Mouse (Mus musculus): ENCODE measurements at regions not wholly inside any gene's neighbourhood (a gene's known extent, or its start where the extent isn't known, plus 50 kb on each side); places are given as distances from the start of the nearest gene placed in this dataset.

- no peak for DNase-seq (ENCODE audit: low spot score)
Observed at GRCm38 (mm10) chr12:35712671-35713070, 177.8 kb upstream of the Ahr start.

DNA sequence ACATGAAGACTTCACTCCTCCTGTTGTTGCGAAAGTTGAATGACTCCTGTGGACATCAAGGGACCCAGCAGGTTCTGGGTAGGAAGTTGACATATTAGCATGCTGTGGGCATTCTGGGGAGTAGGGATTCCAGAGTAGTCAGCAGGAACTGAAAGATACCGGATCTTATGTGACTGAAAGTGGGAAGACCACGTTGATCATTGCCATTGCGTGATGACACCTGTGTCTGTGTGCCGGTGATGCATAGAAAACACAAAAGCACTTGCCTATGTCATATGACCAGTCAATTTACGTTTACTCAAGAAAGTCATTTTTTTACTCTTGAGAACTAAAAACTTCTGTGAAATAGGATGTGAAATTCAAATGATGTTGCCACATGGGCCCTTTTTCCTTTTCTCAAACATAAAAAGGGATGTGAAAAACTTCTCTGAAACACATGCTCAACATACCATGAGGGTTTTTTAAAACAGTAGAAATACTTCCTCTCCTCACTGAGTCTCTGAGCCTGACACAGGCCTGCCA is 176.8 kb upstream of the Ahr start:
- DNase-seq (ENCODE audit: low spot score): no peak

DNA sequence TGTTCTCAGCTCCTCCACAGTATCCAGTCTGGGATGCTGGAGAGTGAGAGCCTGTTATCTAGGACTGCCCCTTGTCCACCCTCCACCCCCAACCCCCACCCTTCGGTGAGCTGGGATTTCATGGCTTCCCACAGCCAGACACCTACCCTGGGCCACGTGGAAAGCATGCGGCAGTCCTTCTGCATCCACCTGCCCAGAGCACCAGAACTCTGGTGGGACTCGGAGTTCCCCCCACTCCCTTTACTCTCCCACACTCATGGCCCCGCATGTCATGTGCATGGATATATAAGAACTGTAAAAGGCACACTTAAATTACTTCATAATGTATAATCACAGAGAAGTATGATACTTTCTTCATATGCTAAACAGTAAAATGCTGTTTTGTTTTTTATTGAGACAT is 175.5 kb upstream of the Ahr start:
- DNase-seq (ENCODE audit: low spot score): no peak

GRCm38 (mm10) chr12:35703479-35703878 is 168.6 kb upstream of the Ahr start:
- DNase-seq (ENCODE audit: low spot score): no peak

GRCm38 (mm10) chr12:35702674-35703073 is 167.8 kb upstream of the Ahr start:
- DNase-seq (ENCODE audit: low spot score): no peak

- DNase-seq (ENCODE audit: low spot score): no peak
Observed at GRCm38 (mm10) chr12:35694253-35694652, 159.4 kb upstream of the Ahr start.

DNA sequence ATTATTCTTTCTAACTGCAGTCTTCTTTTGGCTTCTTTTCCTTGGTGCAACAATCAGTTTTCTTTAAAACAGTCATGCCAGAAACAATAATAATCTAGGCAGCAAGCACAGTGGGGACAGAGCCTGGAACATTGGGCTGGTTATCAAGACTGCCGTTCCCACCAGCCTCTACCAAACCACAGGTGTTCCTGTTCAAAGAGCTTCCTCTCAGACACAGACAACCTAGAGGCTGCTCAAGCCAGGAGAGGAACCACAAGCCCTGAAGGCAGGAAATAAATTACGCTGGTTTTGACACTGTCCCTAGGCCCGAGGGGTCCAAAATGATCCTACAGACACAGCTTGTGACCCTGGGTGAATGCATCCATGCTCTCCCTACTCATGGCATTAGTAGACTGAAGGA is 156.1 kb upstream of the Ahr start:
- no peak for DNase-seq (ENCODE audit: low spot score)

GRCm38 (mm10) chr12:35686231-35686630 is 151.4 kb upstream of the Ahr start:
- DNase-seq (ENCODE audit: low spot score): no peak

DNA sequence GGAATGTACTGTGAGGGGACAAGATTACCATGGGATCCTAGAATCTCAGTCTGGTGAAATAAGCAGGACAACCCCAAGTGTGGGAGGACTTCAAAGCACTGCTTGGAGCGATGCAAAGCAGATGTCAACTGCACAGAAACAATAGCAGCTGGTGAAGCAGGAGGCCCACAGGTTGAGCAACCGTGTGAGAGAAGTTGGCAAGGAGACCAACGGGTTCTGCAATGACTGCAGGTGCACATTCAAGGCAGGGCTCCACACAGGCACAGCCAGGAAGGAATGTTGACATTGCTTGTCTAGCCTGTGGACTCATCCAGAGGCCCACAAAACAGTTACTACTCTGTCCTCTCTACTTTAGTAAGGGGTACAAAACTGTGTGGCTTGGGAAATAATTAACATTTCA is 150.4 kb upstream of the Ahr start:
- DNase-seq (ENCODE audit: low spot score): no peak

- no peak for DNase-seq (ENCODE audit: low spot score)
Observed at GRCm38 (mm10) chr12:35681864-35682449, 147.1 kb upstream of the Ahr start.

DNA sequence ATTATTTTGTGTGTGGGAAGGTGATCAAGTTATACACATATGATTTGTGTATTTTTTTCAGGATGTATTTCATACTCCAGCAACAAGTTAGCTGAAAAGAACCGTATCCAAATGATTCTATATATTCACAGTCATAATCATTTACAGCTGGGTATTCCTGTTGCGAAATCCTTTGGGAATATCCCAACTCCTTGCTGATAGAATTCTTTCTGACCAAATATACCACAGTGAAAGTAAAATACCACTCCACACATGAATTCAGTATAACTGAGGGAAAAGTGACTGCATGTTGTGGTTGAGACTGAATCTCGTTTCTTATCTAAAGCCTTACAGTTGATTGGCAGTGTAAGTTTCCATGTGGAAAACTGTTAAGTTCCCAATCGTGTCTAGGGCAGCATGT is 145.1 kb upstream of the Ahr start:
- no peak for DNase-seq (ENCODE audit: low spot score)

DNA sequence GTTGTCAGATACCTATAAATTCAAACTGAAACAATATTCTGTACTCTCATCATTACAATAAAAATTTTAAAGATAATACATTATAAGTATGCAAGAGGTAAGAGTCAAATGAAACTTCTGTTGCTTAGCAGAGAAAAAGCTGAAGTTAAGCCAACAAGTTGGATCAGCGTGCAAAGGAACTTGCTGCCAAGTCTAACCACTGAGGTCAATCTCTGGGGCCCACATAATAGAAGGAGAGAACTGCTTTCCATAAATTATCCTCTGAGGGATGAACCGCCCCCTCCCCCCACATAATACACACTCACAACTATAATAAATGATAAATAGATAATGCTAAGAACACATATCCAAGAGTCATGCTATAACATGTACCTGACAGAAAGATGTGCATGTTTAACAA is 144.2 kb upstream of the Ahr start:
- no peak for DNase-seq (ENCODE audit: low spot score)

DNA sequence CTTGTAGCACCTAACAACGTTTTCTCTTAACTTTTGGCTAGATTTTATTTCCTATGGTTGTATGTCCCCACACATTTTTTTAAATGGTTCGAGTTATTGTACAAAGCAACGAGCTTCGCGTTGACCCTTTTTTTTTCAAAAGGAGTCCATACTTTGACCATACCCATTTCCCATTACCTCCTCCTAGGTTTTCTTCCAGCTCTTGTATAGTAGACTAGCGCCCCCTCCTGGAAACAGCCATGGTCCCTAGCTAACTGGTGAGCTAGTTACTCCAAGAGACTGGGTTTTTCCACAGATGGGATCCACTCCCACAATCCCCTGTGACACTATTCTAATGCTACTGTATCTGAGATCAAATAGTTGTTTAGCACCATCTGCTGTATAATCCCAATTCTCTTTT is 139.6 kb upstream of the Ahr start:
- peak; percentile 3 for DNase-seq (ENCODE audit: low spot score)

DNA sequence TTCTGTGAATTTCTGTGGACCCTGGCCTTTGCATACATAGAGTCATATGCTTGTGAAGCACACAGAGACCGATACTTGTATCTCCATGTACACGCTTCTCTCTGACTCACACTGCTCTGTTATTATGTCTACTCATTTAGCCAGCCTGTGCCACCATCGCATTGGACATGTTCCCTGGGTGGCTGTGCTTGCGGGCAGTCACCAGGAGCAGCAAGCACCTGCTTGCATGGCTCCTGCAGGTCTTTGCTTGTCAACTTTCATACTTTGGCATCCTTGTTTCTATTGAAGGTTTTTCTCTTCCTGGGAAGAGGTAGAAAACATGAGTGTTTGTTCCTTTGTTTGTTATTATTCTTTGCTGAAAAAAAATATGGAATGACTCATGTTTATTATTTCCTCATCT is 136.1 kb upstream of the Ahr start:
- DNase-seq (ENCODE audit: low spot score): no peak

DNA sequence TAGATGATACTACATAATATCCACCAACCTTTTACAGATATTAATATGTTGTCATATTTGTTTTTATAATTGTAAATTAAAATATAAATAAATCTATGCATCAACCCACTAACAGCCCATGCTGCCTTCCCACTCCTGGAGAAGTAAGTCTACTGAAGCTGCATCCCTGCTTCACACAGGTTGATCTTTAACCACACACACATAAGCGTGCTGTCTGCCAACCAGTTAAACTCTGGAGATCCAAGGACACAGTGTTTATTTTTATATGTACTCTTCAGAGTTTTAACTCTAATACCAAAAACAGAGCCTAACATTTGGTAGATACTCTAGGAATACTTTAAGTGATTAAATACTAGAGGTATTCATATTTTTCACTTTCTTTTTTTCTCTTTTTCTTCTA is 133.9 kb upstream of the Ahr start:
- no peak for DNase-seq (ENCODE audit: low spot score)

DNA sequence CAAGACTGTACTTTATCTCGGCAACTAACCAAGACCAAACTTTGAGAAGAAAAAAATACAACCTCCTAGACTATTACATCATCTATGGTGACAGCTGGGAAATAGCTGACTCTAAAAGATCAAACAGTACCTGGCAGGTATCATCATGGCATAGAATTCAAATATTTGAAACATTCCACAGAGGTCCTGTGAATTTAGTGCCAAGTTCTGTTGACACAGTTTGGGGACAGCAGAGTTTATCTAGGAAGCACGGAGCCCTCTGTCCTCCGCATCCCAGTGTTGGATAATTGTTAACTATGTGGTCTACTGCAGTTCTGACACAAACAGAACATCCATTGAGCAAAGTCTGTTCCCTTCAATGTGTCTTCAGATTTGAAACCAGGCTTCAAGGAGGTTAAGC is 132.9 kb upstream of the Ahr start:
- DNase-seq (ENCODE audit: low spot score): no peak

GRCm38 (mm10) chr12:35667218-35667617 is 132.4 kb upstream of the Ahr start:
- no peak for DNase-seq (ENCODE audit: low spot score)

- no peak for DNase-seq (ENCODE audit: low spot score)
Observed at GRCm38 (mm10) chr12:35666062-35666461, 131.2 kb upstream of the Ahr start.

DNA sequence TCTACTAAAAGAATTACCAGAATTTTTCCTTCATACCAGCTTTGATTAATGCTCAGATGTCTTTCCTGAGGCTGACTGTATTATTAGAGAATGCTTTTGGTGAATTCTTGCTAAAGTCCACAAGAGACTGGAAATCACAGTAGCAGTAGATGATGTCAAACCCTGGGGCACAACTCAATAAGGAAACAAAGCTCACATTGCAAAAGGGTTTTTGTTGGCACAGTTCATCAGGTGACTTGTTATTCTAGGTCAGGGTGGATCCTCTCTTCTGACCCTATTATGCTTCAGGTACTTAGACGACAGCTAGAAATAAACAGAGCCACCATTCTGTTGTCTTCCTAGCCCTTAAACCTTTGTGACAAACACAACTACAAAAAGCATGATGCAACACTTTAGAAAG is 128.2 kb upstream of the Ahr start:
- DNase-seq (ENCODE audit: low spot score): no peak

- no peak for DNase-seq (ENCODE audit: low spot score)
Observed at GRCm38 (mm10) chr12:35656563-35656962, 121.7 kb upstream of the Ahr start.

DNA sequence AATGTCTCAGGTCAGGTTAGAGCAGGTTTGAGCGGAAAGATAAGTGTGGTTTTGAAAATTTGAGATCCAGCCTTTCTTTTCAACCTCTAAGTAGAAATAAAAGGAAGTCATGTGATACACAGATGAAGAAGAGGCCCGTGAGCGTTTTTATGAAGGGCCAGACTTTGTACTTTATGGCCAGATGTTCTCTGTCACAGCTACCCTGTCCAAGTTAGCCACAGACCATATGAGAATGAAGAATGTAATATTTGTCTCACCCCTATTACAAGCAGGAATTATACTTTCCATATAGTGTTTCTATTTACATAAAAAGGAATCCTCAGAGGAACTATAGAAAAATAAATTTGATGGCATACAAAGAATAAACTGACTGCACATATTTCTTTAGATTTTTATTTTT is 114.9 kb upstream of the Ahr start:
- no peak for DNase-seq (ENCODE audit: low spot score)

- no peak for DNase-seq (ENCODE audit: low spot score)
Observed at GRCm38 (mm10) chr12:35642473-35642872, 107.6 kb upstream of the Ahr start.

DNA sequence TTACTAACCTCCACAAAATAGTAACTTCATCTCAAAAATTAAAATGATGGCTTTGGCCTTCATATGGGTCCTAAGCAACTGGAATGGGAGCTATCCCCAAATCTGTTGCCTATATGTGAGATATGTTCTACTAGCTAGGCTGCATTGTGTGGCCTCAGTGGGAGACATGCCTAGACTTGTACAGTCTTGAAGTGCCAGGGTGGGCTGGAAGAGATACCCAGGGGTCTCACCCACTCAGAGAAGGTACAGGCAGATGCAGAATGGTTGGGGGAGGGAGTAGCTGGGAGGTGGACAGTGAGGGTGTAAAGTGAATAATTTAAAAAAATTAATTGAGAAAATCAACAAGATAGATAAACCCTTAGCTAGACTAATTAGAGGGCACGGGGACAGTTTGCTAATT is 106.9 kb upstream of the Ahr start:
- no peak for DNase-seq (ENCODE audit: low spot score)

DNA sequence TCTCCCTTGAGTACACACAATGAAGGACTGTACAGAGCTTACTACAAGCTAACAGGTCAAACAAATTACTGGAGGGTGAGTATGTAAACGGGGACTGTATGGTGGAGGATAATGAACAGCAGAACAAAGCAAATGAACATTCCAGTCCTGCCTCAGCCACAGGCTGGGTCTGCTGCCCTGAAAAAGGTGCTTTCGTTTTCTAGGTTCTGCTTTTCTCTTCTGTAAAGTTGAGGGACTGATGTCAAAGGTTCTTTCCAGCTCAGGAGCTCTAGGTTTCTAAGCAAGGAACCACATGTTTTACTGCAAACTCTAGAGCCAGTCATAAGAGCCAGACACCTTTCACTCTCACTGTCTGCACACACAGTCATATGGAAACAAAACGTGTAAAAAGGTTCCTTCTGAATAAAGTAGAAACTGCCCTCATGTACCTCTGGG is 106.1 kb upstream of the Ahr start:
- DNase-seq (ENCODE audit: low spot score): no peak

GRCm38 (mm10) chr12:35623484-35623883 is 88.6 kb upstream of the Ahr start:
- no peak for DNase-seq (ENCODE audit: low spot score)
